Mouse (Mus musculus) cerebellum, postnatal 4 days (tissue): Measurements from ENCODE around the gene Lhx1.

Experiments used
- DNase-seq, 2 experiments: peaks; one replicate each; pipeline ENCODE4 v3.0.0; 2022; ENCODE audit warnings: low spot score in 2 of 2, mixed read lengths in 1 of 2

Gene Lhx1

DNA sequence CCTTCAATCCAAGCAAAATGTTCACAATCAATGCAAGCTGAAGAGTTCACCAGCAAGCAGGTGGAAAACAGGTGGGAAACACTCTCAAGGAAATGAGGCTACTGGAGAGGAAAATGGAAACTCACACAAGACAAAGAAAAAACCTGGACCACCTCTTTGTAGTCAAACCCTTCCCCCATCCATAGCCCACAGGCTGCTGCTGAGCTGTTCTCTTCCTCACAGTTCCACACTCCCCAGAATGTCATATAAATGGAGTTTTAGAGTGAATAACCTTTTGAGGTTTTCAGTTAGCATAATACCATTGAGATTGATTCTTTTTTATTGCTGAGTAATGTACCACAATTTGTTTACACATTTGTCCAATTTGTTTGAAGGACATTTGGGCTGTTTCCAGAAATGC lies 28.4 kb downstream of the Lhx1 start:
- no peak for DNase-seq

DNA sequence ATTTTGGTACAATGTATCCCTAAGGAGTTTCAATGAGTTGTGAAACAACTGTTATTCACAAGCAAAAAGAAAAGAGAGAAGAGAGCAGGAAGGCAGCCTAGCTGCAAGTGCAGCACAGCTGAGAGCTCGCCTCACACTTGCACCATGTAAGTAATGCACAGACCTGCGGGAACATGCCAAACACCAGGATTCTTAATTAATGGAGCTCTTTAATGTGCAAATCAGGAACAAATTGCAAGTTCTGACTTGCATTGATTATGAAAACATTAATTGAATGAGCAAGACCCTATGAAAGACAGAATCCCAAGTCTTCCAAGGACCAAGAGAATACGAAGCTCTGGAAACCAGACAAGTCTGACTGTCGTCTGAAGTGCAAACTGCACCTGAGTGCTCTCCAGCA lies 29.6 kb downstream of the Lhx1 start:
- no peak for DNase-seq

DNA sequence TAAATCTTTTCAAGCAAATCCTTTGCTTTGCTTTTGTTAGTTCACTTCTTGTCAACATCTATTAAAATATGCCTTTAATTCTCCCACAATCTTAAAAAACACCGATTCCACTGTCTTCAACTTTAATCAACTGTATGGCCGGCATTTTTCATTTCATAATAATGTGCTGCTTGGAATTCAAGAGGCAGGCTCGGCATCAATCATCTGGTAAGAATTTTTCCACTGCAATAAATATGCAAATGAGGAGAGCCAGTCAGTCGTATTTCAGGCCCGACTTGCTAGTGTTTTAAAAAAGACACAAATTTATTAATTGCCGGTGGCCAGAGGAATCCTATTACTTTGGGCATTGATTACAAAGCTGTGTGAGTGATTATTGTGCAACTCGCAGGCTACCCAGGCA lies 43.7 kb downstream of the Lhx1 start:
- no peak for DNase-seq

- no peak for DNase-seq
Measured at GRCm38 (mm10) chr11:84480451-84480850, 44.9 kb downstream of the Lhx1 start.

DNA sequence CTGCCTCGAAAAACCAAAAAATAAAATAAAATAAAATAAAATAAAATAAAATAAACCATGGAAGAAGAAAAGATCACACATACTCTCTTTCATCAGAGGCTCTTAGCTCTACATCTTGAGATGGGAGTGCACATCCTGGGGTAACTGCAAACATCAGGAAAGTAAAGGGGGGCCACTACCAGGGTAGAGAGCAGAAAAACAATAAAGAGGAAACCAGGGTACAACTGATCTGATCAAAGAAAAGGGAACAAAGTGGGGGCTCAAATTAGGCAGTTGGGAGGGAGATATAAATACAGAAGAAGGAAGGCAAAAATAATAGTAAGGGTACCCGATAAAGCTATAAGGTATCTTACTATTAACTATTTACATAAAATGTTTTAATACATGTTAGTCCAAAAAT lies 48.7 kb downstream of the Lhx1 start:
- DNase-seq = no peak

- no peak for DNase-seq
Measured at GRCm38 (mm10) chr11:84475991-84476390, 49.3 kb downstream of the Lhx1 start.

GRCm38 (mm10) chr11:84473093-84473667 lies 52.2 kb downstream of the Lhx1 start:
- DNase-seq = no peak
